Mouse (Mus musculus) liver, postnatal 0 days (tissue): ENCODE measurements around the gene Ppp1r13b. TPM values are rescaled to one million over a fixed set of nuclear protein-coding genes. Genes with fewer than 3 reads are reported as not detected.
A peak's percentile ranks its signal among the peaks of the same experiment; 100 is the strongest.

ENCODE experiments used
- ATAC-seq: fragments of 200-750 bp; cut with Nextera tagmentation; 2 replicates; pipeline ENCODE4 v1.8.0; 2017; ENCODE audit warnings: mild to moderate bottlenecking, moderate library complexity
- DNase-seq: peaks from one replicate; pipeline ENCODE4 v3.0.0-alpha.2; 2016
- H3K27ac ChIP-seq: fragments of 300-500 bp; sonication (generic); 2 replicates; pipeline ENCODE4 v1.5.1; 2014; ENCODE audit warnings: antibody characterized with exemption, moderate library complexity, mild to moderate bottlenecking, low read depth
- H3K27me3 ChIP-seq: fragments of 300-500 bp; sonication (generic); 2 replicates; pipeline ENCODE4 v1.6.1; 2014; ENCODE audit warnings: low read length, control low read depth, mixed read lengths; ENCODE audit not compliant: insufficient read depth
- H3K36me3 ChIP-seq: fragments of 300-500 bp; sonication (generic); replicated peaks from 2 replicates; pipeline ENCODE4 v1.6.1; 2014; ENCODE audit warnings: mild to moderate bottlenecking, control low read depth, low read length, moderate library complexity, mixed read lengths; ENCODE audit not compliant: insufficient read depth
- H3K4me1 ChIP-seq: fragments of 300-500 bp; sonication (generic); 2 replicates; pipeline ENCODE4 v1.6.1; 2014; ENCODE audit warnings: antibody characterized with exemption, mild to moderate bottlenecking, control low read depth; ENCODE audit not compliant: insufficient read depth
- H3K4me2 ChIP-seq: fragments of 300-500 bp; sonication (generic); 2 replicates; pipeline ENCODE4 v1.6.1; 2014; ENCODE audit warnings: low read depth, mild to moderate bottlenecking, low read length, moderate library complexity, mixed read lengths
- H3K4me3 ChIP-seq: fragments of 300-500 bp; sonication (generic); 2 replicates; pipeline ENCODE4 v1.5.1; 2014; ENCODE audit warnings: low read depth, low read length
- H3K9ac ChIP-seq: fragments of 300-500 bp; sonication (generic); replicated peaks from 2 replicates; pipeline ENCODE4 v1.6.1; 2014; ENCODE audit warnings: mild to moderate bottlenecking, moderate library complexity
- H3K9me3 ChIP-seq: fragments of 300-500 bp; sonication (generic); 2 replicates; pipeline ENCODE4 v1.6.1; 2016; ENCODE audit warnings: mild to moderate bottlenecking, control low read depth, low read length, mixed read lengths
- CTCF ChIP-seq: sonication (generic); IDR thresholded peaks from 2 replicates; pipeline ENCODE4 v1.5.1; 2016; ENCODE audit warnings: antibody characterized with exemption, low read depth
- EP300 ChIP-seq: IDR thresholded peaks from 2 replicates; pipeline ENCODE4 v1.6.1; 2016; ENCODE audit warnings: antibody characterized with exemption, low read depth, mild to moderate bottlenecking
- WGBS: fragments of 180-500 bp; shearing (Covaris S2); extraction: QIAGEN DNeasy Blood & Tissue Kit; methylation state at CpG from one replicate; pipeline ENCODE4 v1.1.7; 2014; ENCODE audit not compliant: insufficient replicate concordance; 5-methylcytosine and 5-hydroxymethylcytosine counted together
- polyA plus RNA-seq: library from polyadenylated mRNA; unstranded; fragments of >200 nt; fragmentation: Nextera tagmentation; extraction: Ambion mirVana; gene quantifications from 2 replicates; pipeline ENCODE4 v1.2.1, GENCODE M21; 2015

Ppp1r13b gene
- polyA plus RNA-seq, 1 experiment from 2014 or later = 4.5 TPM

GRCm38 (mm10) chr12:111933971-111934370 is 26.1 kb upstream of the Ppp1r13b start:
- H3K4me3 ChIP-seq = no peak overlapping the region
- ATAC-seq = no peak
- H3K36me3 ChIP-seq = no peaks in the 10 kb centered on the region
- H3K4me2 ChIP-seq = peak overlapping the region; percentile 49
- H3K27ac ChIP-seq = no peak overlapping the region
- no peak for DNase-seq
- H3K4me1 ChIP-seq = peaks cover 29% of the 10 kb centered on the region
- TF ChIP-seq EP300 = no peak
- TF ChIP-seq CTCF = no peak
- no peaks in the 10 kb centered on the region for H3K27me3 ChIP-seq
- H3K9ac ChIP-seq = no peak overlapping the region
- H3K9me3 ChIP-seq = no peaks in the 10 kb centered on the region
- WGBS = 60% methylated on average over 2 of the region's 2 CpGs

GRCm38 (mm10) chr12:111933032-111933704 is 25.3 kb upstream of the Ppp1r13b start:
- DNase-seq (peak; percentile 67), ATAC-seq (peak; percentile 89)
- peak; percentile 29 for TF ChIP-seq CTCF
- TF ChIP-seq EP300 = no peak
- H3K4me1 ChIP-seq = peaks cover 29% of the 10 kb centered on the region
- H3K9me3 ChIP-seq = no peaks in the 10 kb centered on the region
- no peak overlapping the region for H3K4me3 ChIP-seq
- H3K36me3 ChIP-seq = no peaks in the 10 kb centered on the region
- peak overlapping the region; percentile 29; the same call in 1 of the 2 replicates for H3K27ac ChIP-seq
- no peak overlapping the region for H3K9ac ChIP-seq
- no peaks in the 10 kb centered on the region for H3K27me3 ChIP-seq
- H3K4me2 ChIP-seq = peak overlapping the region; percentile 49
- 38% methylated on average over 11 of the region's 11 CpGs for WGBS

DNA sequence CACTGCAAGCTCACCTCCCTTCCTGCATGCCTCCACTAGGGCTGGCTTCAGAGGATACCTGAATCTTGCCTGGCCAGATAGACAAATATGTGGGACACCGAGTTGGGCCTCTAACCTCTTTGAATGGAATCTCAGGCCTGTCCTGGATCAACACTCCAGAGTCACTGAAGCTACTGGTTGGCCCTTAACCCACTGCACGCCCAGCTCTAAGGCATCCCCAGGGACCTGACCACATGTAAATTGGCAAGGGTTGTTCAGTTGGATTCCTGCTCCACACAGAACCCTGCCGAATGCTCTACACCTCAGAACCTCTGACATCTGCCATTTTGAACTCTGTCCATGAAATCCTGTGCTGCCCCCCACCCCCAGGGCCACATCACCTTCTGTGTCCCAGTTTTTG is 24.6 kb upstream of the Ppp1r13b start:
- WGBS = 61% methylated on average over 3 of the region's 3 CpGs
- no peaks in the 10 kb centered on the region for H3K9me3 ChIP-seq
- H3K36me3 ChIP-seq = no peaks in the 10 kb centered on the region
- H3K4me2 ChIP-seq = peak overlapping the region; percentile 33; the same call in 1 of the 2 replicates
- no peak overlapping the region for H3K27ac ChIP-seq
- TF ChIP-seq CTCF (no peak), EP300 (no peak)
- DNase-seq (no peak), ATAC-seq (no peak)
- H3K9ac ChIP-seq = no peak overlapping the region
- no peak overlapping the region for H3K4me3 ChIP-seq
- H3K4me1 ChIP-seq = peaks cover 29% of the 10 kb centered on the region
- no peaks in the 10 kb centered on the region for H3K27me3 ChIP-seq

- TF ChIP-seq EP300 = no peak
- TF ChIP-seq CTCF = no peak
- WGBS = 65% methylated on average over 9 of the region's 9 CpGs
- Histone ChIP-seq H3K4me2 (no peak overlapping the region), H3K4me3 (no peak overlapping the region), H3K9me3 (no peaks in the 10 kb centered on the region), H3K27ac (no peak overlapping the region), H3K36me3 (no peaks in the 10 kb centered on the region), H3K9ac (no peak overlapping the region), H3K27me3 (no peaks in the 10 kb centered on the region), H3K4me1 (peaks cover 20% of the 10 kb centered on the region)
- ATAC-seq (no peak), DNase-seq (no peak)
These were observed 23.6 kb upstream of the Ppp1r13b start for GRCm38 (mm10) chr12:111931411-111932025.

DNA sequence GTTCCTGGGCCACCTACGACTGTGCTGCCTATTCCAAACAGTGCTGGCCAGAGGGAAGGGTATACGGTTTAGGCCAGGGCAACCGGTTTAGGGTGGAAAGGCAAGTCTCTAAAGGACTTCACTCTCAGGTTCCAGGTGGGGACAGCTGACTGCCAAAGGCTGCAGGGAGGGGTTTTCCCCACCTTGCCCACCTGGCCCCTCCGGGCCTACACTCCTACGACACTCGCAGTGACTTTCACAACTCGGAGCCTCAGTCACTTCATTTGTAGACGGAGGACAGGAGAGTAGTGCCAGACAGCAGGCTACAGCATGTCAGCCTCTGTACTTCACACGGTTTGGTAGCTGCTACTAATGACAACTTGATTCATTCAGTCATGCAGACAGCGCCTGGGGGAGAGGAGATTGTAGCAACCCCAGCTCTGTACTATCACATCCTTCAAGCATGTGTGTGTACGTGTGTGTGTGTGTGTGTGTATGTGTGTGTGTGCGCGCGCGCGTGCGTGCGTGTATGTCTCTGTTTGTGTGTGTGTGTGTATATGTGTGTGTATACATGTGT is 20.6 kb upstream of the Ppp1r13b start:
- no peak for DNase-seq

DNA sequence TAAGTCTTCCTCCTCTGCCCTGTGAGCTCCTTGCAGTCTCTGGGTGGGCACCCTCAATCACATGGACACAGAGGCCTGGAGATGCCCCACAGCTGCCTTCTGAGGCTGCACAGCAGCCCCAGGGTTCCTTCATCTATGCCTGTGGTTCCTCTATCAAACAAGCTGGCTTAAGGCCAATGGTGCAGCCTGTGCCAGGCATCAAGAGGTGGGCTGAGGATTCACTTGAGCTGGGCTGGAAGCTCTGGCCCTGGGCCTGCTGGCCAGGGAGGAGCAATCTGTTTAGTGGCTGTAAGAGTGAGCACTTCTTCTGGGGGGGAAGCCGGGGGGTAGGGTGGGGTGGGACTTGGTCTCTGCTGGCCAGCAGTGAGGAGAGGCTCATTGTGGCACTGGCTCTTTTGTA is 19.4 kb upstream of the Ppp1r13b start:
- DNase-seq (no peak), ATAC-seq (no peak)
- no peaks in the 10 kb centered on the region for H3K27me3 ChIP-seq
- no peak overlapping the region for H3K4me2 ChIP-seq
- no peaks in the 10 kb centered on the region for H3K4me1 ChIP-seq
- no peaks in the 10 kb centered on the region for H3K9me3 ChIP-seq
- no peaks in the 10 kb centered on the region for H3K36me3 ChIP-seq
- no peak overlapping the region for H3K27ac ChIP-seq
- 68% methylated on average over 1 of the region's 1 CpGs for WGBS
- no peak overlapping the region for H3K4me3 ChIP-seq
- no peak for TF ChIP-seq CTCF
- TF ChIP-seq EP300 = no peak
- no peak overlapping the region for H3K9ac ChIP-seq

More for the DNA sequence above, 20.6 kb upstream of the Ppp1r13b start:
- Histone ChIP-seq H3K27me3 (no peaks in the 10 kb centered on the region), H3K27ac (no peak overlapping the region), H3K4me1 (peaks cover 9% of the 10 kb centered on the region), H3K9me3 (no peaks in the 10 kb centered on the region), H3K4me2 (no peak overlapping the region), H3K36me3 (no peaks in the 10 kb centered on the region), H3K9ac (no peak overlapping the region), H3K4me3 (no peak overlapping the region)
- no peak for ATAC-seq
- TF ChIP-seq CTCF = no peak
- no peak for TF ChIP-seq EP300
- WGBS = 87% methylated on average over 18 of the region's 18 CpGs
